Mouse (Mus musculus) frontal cortex, postnatal 14 days (tissue): ENCODE measurements around the gene Mup16.
"Not testable (repeated sequence)": the region's sequence is repeated elsewhere in the genome, so short reads cannot be mapped to it uniquely, and the experiment has no call there.

Source experiments
- DNase-seq, 2 experiments: peaks; one replicate each; pipeline ENCODE4 v3.0.0; 2022; ENCODE audit warnings: low spot score in 2 of 2

Mup16 gene

DNA sequence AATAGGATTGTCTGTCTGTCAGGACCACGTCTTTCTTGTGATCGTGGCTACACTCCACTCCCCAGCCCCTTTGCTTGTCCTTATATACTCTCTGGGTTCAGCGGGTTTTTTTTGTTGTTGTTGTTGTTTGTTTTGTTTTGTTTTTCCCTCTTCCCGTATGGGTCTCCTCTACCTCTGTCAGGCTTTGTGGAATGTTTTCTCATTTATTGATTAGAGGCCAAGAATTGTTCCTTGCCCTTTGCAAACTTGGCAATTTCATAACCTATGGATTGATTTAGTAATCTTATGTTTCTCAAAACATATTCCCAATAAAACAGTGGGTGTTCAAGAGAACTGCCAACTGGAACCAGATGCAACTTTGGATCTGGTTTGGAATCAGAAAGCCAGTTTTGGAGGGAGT, at the start of gene Mup16:
TSS of gene Mup16 (minus strand) at position 101 of the 400 bp plus-strand sequence.
- not testable (repeated sequence) for DNase-seq

DNA sequence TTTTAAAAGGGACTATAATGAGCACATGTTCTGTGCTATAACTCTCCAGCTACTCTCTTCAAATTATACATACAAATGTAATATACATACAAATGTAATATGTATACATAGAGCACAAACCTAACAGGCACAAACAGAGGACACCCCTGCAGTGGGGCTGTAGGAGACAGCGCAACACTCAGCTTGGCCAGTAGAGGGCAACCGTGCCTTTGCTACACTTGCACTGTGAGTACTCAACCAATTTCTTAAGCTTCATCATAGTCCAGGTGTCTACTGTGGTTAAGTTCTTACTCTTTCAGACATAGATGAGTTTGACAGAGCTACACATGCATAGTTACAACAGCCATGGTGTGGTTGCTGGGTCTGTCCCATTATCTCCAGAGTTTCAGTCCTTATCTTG, 36.6 kb upstream of the Mup16 start:
- DNase-seq = peak; percentile 6 to 15
